18 mouse cellular contexts compared by ENCODE assay signal in genomic region chr17:31448519-31448918, GRCm38 (mm10).
DNase-seq lines count a peak whose midpoint lies in the region; ATAC-seq and TF ChIP-seq lines count a peak whose summit lies in the region.
"Had no signal": no experiment of that assay in that cellular context is flagged by ENCODE, and none has a peak within 500 bp of the region (broad histone marks: within the 10 kb centered on the region; RNA-seq: fewer than 3 reads in every experiment).

No protein-coding gene starts in this region.

- no peak for ATAC-seq in heart, postnatal 0 days (ENCODE audit: insufficient read depth, low read depth)
- no peak for ATAC-seq in heart, embryonic 12.5 days (ENCODE audit: insufficient number of reproducible peaks, low FRiP score)
- no peak for ATAC-seq in lung, embryonic 14.5 days (ENCODE audit: insufficient read depth)
- ATAC-seq in megakaryocyte progenitor cell, adult 5-6 weeks (replicated peaks; ENCODE audit: poor library complexity), result no peak
- ATAC-seq: liver, embryonic 12.5 days; midbrain, embryonic 16.5 days had no signal

- no peak for DNase-seq in heart, postnatal 0 days (ENCODE audit: low spot score)
- peak; percentile 41 for DNase-seq in lung, embryonic 14.5 days
- no peak for DNase-seq in lung, adult 2 months
- DNase-seq in CD4-positive helper T cell, adult 2 months (ENCODE audit: low read depth, low spot score), result peak; percentile 20
- DNase-seq in retina, postnatal 1 day, result no peak
- DNase-seq: heart, postnatal 14 days; kidney, adult 11 months; lung, postnatal 14 days; right cerebral cortex, adult 18-20 months had no signal

- no peaks in the 10 kb centered on the region for H3K27me3 ChIP-seq in heart, postnatal 0 days (ENCODE audit: control insufficient read depth, insufficient read depth, low read length)
- H3K27me3 ChIP-seq in heart, embryonic 12.5 days (replicated peaks), result no peaks in the 10 kb centered on the region
- H3K27me3 ChIP-seq in lung, embryonic 14.5 days (ENCODE audit: insufficient read depth, low read length), result no peaks in the 10 kb centered on the region
- H3K27me3 ChIP-seq: forebrain, embryonic 12.5 days; hindbrain, embryonic 13.5 days; neural tube, embryonic 12.5 days had no signal

- TF ChIP-seq POLR2A in lung, adult 2 months (IDR thresholded peaks at IDR 0.05; ENCODE audit: borderline replicate concordance, extremely low read depth, low read depth, low read length), result no peak
- no peak for TF ChIP-seq POLR2A in cortical plate, adult 2 months (IDR thresholded peaks at IDR 0.05; ENCODE audit: extremely low read depth, insufficient read depth, low read length)

- peak; percentile 37; the same call in 1 of the 2 replicates for TF ChIP-seq CTCF in heart, postnatal 0 days (IDR thresholded peaks at IDR 0.05; ENCODE audit: low read depth)
- peak; percentile 30; the same call in 1 of the 2 replicates for TF ChIP-seq CTCF in lung, embryonic 14.5 days (IDR thresholded peaks at IDR 0.05; ENCODE audit: low read depth)
- TF ChIP-seq CTCF in lung, adult 2 months (IDR thresholded peaks at IDR 0.05; ENCODE audit: insufficient read depth, low read length), result no peak
- TF ChIP-seq CTCF in cortical plate, adult 2 months (IDR thresholded peaks at IDR 0.05; ENCODE audit: extremely low read depth, insufficient read depth, low read length), result 0 out of 2 replicates have a peak, but pooled peaks have one; percentile 14

- H3K9me3 ChIP-seq in heart, postnatal 0 days (replicated peaks; ENCODE audit: control insufficient read depth, low read length), result no peaks in the 10 kb centered on the region
- H3K9me3 ChIP-seq in heart, embryonic 12.5 days (replicated peaks), result no peaks in the 10 kb centered on the region
- H3K9me3 ChIP-seq in lung, embryonic 14.5 days (ENCODE audit: low read depth, low read length), result no peaks in the 10 kb centered on the region
- H3K9me3 ChIP-seq: forebrain, embryonic 12.5 days; heart, embryonic 10.5 days; hindbrain, embryonic 13.5 days; liver, embryonic 12.5 days; neural tube, embryonic 12.5 days had no signal

- no peak overlapping the region for H3K27ac ChIP-seq in heart, postnatal 0 days (ENCODE audit: low read depth)
- H3K27ac ChIP-seq in heart, embryonic 12.5 days (ENCODE audit: poor library complexity, severe bottlenecking), result no peak overlapping the region
- H3K27ac ChIP-seq in lung, embryonic 14.5 days (ENCODE audit: low read depth), result no peak overlapping the region
- no peak overlapping the region for H3K27ac ChIP-seq in cortical plate, adult 2 months (ENCODE audit: insufficient read depth, low read length)
- H3K27ac ChIP-seq: forebrain, embryonic 12.5 days; heart, embryonic 10.5 days; hindbrain, embryonic 13.5 days; liver, embryonic 12.5 days; neural tube, embryonic 12.5 days had no signal

- TF ChIP-seq EP300 in heart, postnatal 0 days (IDR thresholded peaks at IDR 0.05; ENCODE audit: low read depth), result no peak

- no peaks in the 10 kb centered on the region for H3K4me1 ChIP-seq in heart, postnatal 0 days (ENCODE audit: control insufficient read depth, insufficient read depth)
- H3K4me1 ChIP-seq in heart, embryonic 12.5 days (replicated peaks), result peaks cover 13% of the 10 kb centered on the region; the same call in 1 of the 2 replicates
- peaks cover 19% of the 10 kb centered on the region for H3K4me1 ChIP-seq in lung, embryonic 14.5 days (ENCODE audit: insufficient read depth)
- peaks cover 21% of the 10 kb centered on the region for H3K4me1 ChIP-seq in lung, adult 2 months (ENCODE audit: control insufficient read depth, insufficient read depth, low read length)
- H3K4me1 ChIP-seq in cortical plate, adult 2 months (ENCODE audit: control insufficient read depth, insufficient read depth, low read length), result peaks cover 6% of the 10 kb centered on the region

- H3K36me3 ChIP-seq in heart, postnatal 0 days (replicated peaks; ENCODE audit: control insufficient read depth, insufficient read depth, low read length), result no peaks in the 10 kb centered on the region
- H3K36me3 ChIP-seq in heart, embryonic 12.5 days, result no peaks in the 10 kb centered on the region
- H3K36me3 ChIP-seq in lung, embryonic 14.5 days (ENCODE audit: insufficient read depth), result peaks cover 14% of the 10 kb centered on the region
- H3K36me3 ChIP-seq: liver, embryonic 12.5 days had no signal

- H3K4me2 ChIP-seq in heart, postnatal 0 days (ENCODE audit: low read depth, low read length), result no peak overlapping the region
- H3K4me2 ChIP-seq in heart, embryonic 12.5 days, result no peak overlapping the region
- H3K4me2 ChIP-seq in lung, embryonic 14.5 days, result no peak overlapping the region
- H3K4me2 ChIP-seq: forebrain, embryonic 12.5 days; hindbrain, embryonic 13.5 days; liver, embryonic 12.5 days; neural tube, embryonic 12.5 days had no signal

- H3K9ac ChIP-seq in heart, postnatal 0 days (replicated peaks; ENCODE audit: low read depth, low read length), result no peak overlapping the region
- H3K9ac ChIP-seq in heart, embryonic 12.5 days, result no peak overlapping the region
- H3K9ac ChIP-seq in lung, embryonic 14.5 days, result no peak overlapping the region
- H3K9ac ChIP-seq: forebrain, embryonic 12.5 days; hindbrain, embryonic 13.5 days; liver, embryonic 12.5 days; neural tube, embryonic 12.5 days had no signal

- WGBS in heart, postnatal 0 days, result 58% methylated on average over 1 of the region's 1 CpGs
- 70% methylated on average over 1 of the region's 1 CpGs for WGBS in heart, embryonic 12.5 days
- WGBS in lung, embryonic 14.5 days, result 70% methylated on average over 1 of the region's 1 CpGs
- WGBS in lung, adult 2 months, result 56% methylated on average over 1 of the region's 1 CpGs

- H3K4me3 ChIP-seq in heart, postnatal 0 days (ENCODE audit: low read depth, low read length), result no peak overlapping the region
- no peak overlapping the region for H3K4me3 ChIP-seq in heart, embryonic 12.5 days
- H3K4me3 ChIP-seq in lung, embryonic 14.5 days (ENCODE audit: low read depth, low read length), result no peak overlapping the region
- H3K4me3 ChIP-seq in lung, adult 2 months (replicated peaks; ENCODE audit: extremely low read depth, low read depth, low read length), result no peak overlapping the region
- no peak overlapping the region for H3K4me3 ChIP-seq in cortical plate, adult 2 months (ENCODE audit: insufficient read depth, low read length)
- H3K4me3 ChIP-seq: forebrain, embryonic 12.5 days; heart, embryonic 10.5 days; hindbrain, embryonic 13.5 days; liver, embryonic 12.5 days; neural tube, embryonic 12.5 days had no signal

Comparison
In these comparisons a context has a peak if more than half of its experiments do, and no peak if none do; other contexts are left out.
1. DNase-seq: peak in lung, embryonic 14.5 days (single experiment) and CD4-positive helper T cell, adult 2 months (single experiment); none in heart, postnatal 0 days (single experiment), lung, adult 2 months (single experiment) and retina, postnatal 1 day (single experiment).